Mouse (Mus musculus) R1 (cell line): Measurements from ENCODE around the gene Nrp1.

Source experiments
- DNase-seq: peaks from one replicate; pipeline ENCODE4 v3.0.0-alpha.2; 2018; ENCODE audit warnings: low read depth, low spot score

The Nrp1 gene

GRCm38 (mm10) chr8:128370496-128370895 lies 12.1 kb downstream of the Nrp1 start:
- no peak for DNase-seq

GRCm38 (mm10) chr8:128371026-128371425 lies 12.6 kb downstream of the Nrp1 start:
- no peak for DNase-seq

DNA sequence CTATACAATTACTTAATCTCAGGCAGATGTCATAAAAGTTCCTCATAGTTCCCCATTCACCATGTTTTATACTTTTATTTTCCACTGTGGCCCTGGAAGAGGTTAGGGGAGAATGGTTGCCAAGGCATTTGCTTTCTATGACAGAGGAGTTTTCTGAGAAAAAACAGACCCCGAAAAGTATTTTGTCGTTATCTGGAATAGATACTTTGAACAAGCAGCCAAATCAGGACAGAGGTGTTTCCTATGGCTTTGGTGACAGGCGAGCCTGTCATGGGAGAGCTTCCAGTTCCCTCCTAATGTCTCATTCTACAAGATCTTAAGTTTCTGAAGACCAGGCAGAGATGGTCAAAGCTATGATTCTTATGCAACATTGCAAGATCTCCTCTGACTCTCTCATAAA lies 13.4 kb downstream of the Nrp1 start:
- DNase-seq, result no peak

- no peak for DNase-seq
Observed at GRCm38 (mm10) chr8:128372724-128373123, 14.3 kb downstream of the Nrp1 start.

DNA sequence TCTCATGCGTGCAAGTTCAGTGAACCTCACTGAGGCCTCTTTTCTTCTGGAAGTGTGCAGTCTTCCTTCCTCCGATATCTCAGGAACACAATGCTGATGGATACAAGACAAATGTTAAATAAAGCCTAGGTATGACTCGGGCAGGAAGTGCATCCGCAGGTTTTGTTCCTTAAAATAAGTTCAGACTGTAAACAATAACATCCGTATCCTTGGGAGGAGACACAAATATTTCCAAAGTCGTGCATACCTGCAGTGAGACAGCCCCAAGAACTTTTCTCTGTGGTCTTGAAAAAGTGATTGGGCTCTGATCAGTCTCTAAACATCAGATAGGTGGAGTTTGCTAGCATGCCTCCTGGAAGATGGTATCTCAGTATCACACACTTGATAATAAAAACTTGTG lies 15.0 kb downstream of the Nrp1 start:
- no peak for DNase-seq

- no peak for DNase-seq
Observed at GRCm38 (mm10) chr8:128375291-128375690, 16.9 kb downstream of the Nrp1 start.

GRCm38 (mm10) chr8:128383176-128383575 lies 24.8 kb downstream of the Nrp1 start:
- no peak for DNase-seq

DNA sequence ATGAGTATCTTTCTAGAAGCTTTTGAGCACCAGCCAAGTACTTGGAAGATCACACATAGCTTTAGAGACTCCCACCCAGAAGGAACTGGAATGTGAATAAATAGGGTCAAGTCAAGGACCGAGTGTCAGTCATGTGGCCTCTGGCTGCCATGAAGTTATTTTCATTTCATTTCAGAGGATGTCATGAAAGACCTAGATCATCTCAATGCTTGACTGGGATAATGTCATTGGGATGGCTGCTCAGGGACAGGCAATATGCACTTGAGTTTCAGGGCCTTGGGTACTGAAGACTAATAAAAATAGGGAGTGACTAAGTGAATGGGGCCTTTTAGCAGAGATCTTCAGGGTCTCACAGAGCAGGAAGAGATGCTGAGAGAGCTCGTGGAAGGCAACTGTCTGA lies 26.0 kb downstream of the Nrp1 start:
- DNase-seq, result no peak

DNA sequence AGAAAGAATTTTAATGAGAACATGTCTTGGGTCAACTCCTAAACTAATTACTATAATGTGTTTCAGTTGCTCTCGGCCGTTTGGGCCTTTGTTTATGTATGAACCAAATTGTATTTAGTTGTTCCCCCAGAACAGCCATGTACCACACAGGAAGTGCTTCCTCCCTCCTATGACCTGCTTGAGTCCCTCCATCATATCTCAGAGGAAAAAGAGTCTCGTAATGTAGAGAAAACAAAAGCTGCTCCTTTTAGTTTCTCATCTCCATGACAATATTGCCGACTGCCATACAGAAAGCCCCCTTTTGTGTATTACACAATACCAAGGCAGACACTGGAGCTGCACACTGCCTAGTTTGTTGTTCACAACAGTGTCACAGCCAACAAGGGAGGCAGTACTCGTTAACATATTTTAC lies 26.5 kb downstream of the Nrp1 start:
- DNase-seq, result peak; percentile 5

GRCm38 (mm10) chr8:128386963-128387621 lies 28.7 kb downstream of the Nrp1 start:
- no peak for DNase-seq

DNA sequence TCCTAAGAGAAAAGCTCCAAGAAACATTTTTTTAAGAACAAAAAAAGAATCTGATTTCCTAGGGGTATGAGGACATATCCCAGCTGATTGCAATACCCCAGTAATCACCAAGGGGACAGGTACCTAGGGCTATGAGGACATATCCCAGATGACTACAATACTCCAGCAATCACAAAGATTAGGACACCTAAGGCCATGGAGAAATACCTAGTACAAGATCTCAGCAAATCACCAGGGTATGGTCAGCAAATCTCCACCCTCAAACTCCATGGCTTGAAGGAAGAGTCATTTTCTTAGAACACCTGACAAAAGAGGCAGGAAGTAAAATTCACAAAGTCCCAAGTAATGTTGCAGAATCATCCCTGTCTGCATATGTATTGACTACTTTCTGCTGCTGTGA lies 32.4 kb downstream of the Nrp1 start:
- no peak for DNase-seq

- DNase-seq, result no peak
Observed at GRCm38 (mm10) chr8:128391182-128391760, 32.9 kb downstream of the Nrp1 start.

GRCm38 (mm10) chr8:128394671-128395193 lies 36.3 kb downstream of the Nrp1 start:
- no peak for DNase-seq

- DNase-seq, result no peak
Observed at GRCm38 (mm10) chr8:128396968-128397367, 38.6 kb downstream of the Nrp1 start.

DNA sequence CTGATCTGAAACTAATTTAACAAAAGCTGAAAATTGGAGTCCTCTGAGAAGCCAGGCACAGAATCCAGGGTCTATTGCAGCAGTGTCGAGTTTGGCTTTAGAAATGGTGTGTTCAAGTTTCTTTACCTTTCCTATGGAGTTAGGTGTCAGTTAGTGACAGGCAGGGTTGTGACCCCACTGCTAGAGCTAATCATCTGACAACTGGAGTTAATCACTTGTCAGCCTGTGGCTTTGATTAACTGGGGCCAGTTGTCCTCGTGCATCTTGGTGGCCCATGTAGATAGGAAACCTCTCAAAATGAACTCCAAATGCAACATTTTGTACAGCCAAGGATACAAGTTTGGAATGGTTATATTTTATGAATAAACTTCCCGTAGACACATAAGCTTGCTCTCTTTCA lies 39.0 kb downstream of the Nrp1 start:
- no peak for DNase-seq

DNA sequence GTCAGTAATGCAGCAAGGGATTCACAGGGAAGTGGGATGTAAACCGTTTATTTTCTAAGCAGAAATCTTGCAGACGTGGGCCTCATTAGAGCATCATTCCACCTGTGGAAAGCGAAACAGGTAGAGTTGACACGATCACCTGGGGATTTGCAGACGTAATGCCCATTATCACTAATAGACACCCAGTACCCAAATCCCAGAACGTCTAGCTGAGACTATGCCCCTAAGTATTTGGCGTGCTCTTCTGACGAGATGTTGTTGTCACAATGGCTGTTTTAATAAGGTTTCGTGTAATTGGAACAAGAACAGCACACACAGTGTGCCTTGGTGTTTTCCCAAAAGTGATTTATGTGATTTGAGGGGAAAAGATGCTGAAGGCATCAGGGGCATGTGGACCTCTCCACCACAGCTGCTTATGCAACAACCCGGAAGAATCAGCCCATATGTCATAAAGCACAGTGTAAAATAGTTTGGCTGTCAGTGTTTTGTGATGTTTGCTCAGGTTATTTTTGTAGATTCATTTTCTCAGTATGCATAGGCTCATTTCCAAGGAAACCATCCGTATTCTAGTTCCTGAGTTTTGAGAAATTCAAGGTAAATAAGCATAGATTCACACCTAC lies 40.2 kb downstream of the Nrp1 start:
- no peak for DNase-seq

- DNase-seq, result no peak
Observed at GRCm38 (mm10) chr8:128400286-128400685, 41.9 kb downstream of the Nrp1 start.

DNA sequence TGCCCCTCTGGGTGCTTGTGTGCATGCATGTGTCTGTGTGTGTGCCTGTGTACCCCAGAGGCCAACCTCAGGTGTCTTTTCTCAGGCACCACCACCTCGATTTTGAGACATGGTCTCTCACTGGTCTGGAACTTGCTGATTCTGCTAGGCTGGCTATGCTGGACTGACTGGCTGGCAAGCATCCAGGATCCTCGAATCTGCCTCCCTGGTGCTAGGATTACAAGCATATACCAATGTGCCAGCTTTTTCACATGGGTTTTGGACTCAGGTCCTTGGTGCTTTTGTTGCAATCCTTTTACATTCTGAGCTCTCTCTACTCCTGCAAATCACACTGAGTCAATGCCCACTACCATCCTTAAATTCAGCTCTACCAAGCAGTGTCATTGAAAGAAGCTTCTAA lies 46.5 kb downstream of the Nrp1 start:
- DNase-seq, result no peak

- no peak for DNase-seq
Observed at GRCm38 (mm10) chr8:128413381-128413780, 55.0 kb downstream of the Nrp1 start.

DNA sequence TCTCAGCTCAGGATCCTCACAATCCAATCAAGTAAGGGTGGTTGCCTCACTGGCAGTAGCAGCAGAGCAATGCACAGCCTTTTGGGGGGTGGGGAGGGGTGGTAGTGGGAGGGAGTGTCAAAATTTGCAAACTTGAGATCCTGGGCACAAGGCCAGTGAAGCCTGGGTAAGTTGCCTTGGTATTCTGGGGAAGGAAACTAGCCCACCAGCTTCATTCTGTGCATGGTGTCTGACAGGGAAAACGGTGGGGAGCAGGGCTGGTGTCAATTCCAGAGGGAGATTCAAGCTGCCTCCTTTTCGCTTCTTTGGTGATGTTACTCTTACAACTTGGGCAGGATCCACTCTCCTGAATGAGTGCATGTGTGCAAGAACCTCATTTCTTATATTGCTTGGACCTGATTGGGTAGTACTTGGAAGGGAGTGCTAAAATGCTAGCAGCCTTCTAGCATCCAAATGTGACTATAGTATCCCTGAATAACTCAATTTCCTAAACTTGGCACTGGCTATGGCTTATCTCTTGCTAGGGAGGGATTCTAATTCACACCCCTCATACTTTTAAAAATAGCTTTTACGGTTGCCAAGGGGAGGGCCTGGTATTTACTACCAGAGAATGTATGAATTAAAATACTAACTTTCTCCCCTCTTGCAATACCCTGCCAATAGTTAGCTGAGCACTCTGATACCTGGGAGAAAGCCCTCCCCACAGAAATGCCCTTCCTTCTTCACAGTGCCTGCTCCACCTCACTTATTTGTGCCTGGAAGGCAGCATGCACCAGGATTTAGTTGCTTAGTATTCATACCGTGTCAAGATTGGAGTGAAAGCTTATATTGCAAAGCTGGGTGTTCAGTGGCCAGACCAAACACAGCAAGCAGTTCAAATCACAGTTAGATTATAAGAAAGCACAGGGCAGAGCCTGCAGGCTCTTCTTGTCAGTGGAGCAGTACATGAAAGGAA lies 57.6 kb downstream of the Nrp1 start:
- no peak for DNase-seq

GRCm38 (mm10) chr8:128416896-128417295 lies 58.5 kb downstream of the Nrp1 start:
- no peak for DNase-seq
